ENCODE assay signal across 17 mouse cellular contexts in genomic region chr11:94704472-94704871, GRCm38 (mm10). TPM values are rescaled to one million over a fixed set of nuclear protein-coding genes. Genes with fewer than 3 reads are reported as not detected.
DNase-seq lines count a peak whose midpoint lies in the region; ATAC-seq lines count a peak whose summit lies in the region.
"Had no signal": no experiment of that assay in that cellular context is flagged by ENCODE, and none has a peak within 500 bp of the region (broad histone marks: within the 10 kb centered on the region; RNA-seq: fewer than 3 reads in every experiment).

TSS of gene Gm11541 (minus strand) at chr11:94704499.

- peak within 1 kb of the TSS; percentile 48; the same call in 1 of the 2 replicates for H3K27ac ChIP-seq in kidney, embryonic 15.5 days
- H3K27ac ChIP-seq in limb, embryonic 15.5 days = no peak within 1 kb of the TSS
- H3K27ac ChIP-seq: forebrain, embryonic 10.5 days; layer of hippocampus, adult 2 months; liver, embryonic 12.5 days had no signal

- 69% methylated on average over 5 of the region's 5 CpGs for WGBS in kidney, embryonic 15.5 days
- WGBS in limb, embryonic 15.5 days = 66% methylated on average over 5 of the region's 5 CpGs

- no peak within 1 kb of the TSS for H3K4me2 ChIP-seq in kidney, embryonic 15.5 days
- no peak within 1 kb of the TSS for H3K4me2 ChIP-seq in limb, embryonic 15.5 days
- H3K4me2 ChIP-seq: liver, embryonic 12.5 days had no signal

- no peak within 1 kb of the TSS for H3K9ac ChIP-seq in kidney, embryonic 15.5 days
- no peak within 1 kb of the TSS for H3K9ac ChIP-seq in limb, embryonic 15.5 days
- H3K9ac ChIP-seq: liver, embryonic 12.5 days had no signal

- peak; percentile 80 to 86 for DNase-seq in cerebellum, postnatal 10 days
- DNase-seq in cerebellum, adult 11-12 months = no peak
- DNase-seq in kidney, adult 18-20 months = no peak
- DNase-seq in lung, postnatal 10 days = peak; percentile 43
- no peak for DNase-seq in lung, postnatal 36 days
- no peak for DNase-seq in urinary bladder, postnatal 25 days (ENCODE audit: low spot score)
- DNase-seq: cerebellum, adult 9-11 months; heart, adult 11 months; right cerebral cortex, postnatal 25 days had no signal

- 0 out of 2 replicates have a peak, but pooled peaks cover 4% of the 10 kb centered on the region for H3K27me3 ChIP-seq in kidney, embryonic 15.5 days
- peaks cover 6% of the 10 kb centered on the region; the same call in 1 of the 2 replicates for H3K27me3 ChIP-seq in limb, embryonic 15.5 days

- no peak within 1 kb of the TSS for H3K4me3 ChIP-seq in kidney, embryonic 15.5 days (replicated peaks)
- no peak within 1 kb of the TSS for H3K4me3 ChIP-seq in limb, embryonic 15.5 days
- H3K4me3 ChIP-seq: forebrain, embryonic 10.5 days; layer of hippocampus, adult 2 months; liver, embryonic 12.5 days; megakaryocyte, embryonic 14.5 days had no signal

- peaks cover 19% of the 10 kb centered on the region for H3K4me1 ChIP-seq in kidney, embryonic 15.5 days
- peaks cover 5% of the 10 kb centered on the region; the same call in 1 of the 2 replicates for H3K4me1 ChIP-seq in limb, embryonic 15.5 days
- H3K4me1 ChIP-seq: liver, embryonic 12.5 days had no signal

- H3K36me3 ChIP-seq in kidney, embryonic 15.5 days = no peaks in the 10 kb centered on the region
- H3K36me3 ChIP-seq in limb, embryonic 15.5 days = no peaks in the 10 kb centered on the region
- H3K36me3 ChIP-seq: forebrain, embryonic 10.5 days; liver, embryonic 12.5 days had no signal

- no peaks in the 10 kb centered on the region for H3K9me3 ChIP-seq in kidney, embryonic 15.5 days (replicated peaks)
- H3K9me3 ChIP-seq in limb, embryonic 15.5 days = no peaks in the 10 kb centered on the region
- H3K9me3 ChIP-seq: forebrain, embryonic 10.5 days; liver, embryonic 12.5 days had no signal

- ATAC-seq in kidney, embryonic 15.5 days (replicated peaks; ENCODE audit: low FRiP score) = 0 out of 2 replicates have a peak, but pooled peaks have one; percentile 22
- 0 out of 2 replicates have a peak, but pooled peaks have one; percentile 7 for ATAC-seq in limb, embryonic 15.5 days (ENCODE audit: insufficient number of reproducible peaks, low FRiP score, low TSS enrichment, low read depth)
- ATAC-seq: activated CD4-positive, CD25-positive, alpha-beta regulatory T cell, adult 4 months; liver, embryonic 12.5 days had no signal

RNA-seq across cellular contexts. Expression of gene Gm11541, which starts in this region (rescaled TPM):
- 0.53 and 0.63 TPM in 2 replicates for polyA plus RNA-seq in kidney, embryonic 15.5 days (2015; fragmentation: Nextera tagmentation; extraction: Ambion mirVana)
- 0.19 and 0.27 TPM in 2 replicates for polyA plus RNA-seq in limb, embryonic 15.5 days (2015; fragmentation: Nextera tagmentation; extraction: Ambion mirVana)
- polyA plus RNA-seq: activated CD4-positive, CD25-positive, alpha-beta regulatory T cell, adult 4 months; forebrain, embryonic 10.5 days; heart, embryonic 16.5 days; liver, embryonic 12.5 days had no signal

Comparison
In these comparisons a context has a peak if more than half of its experiments do, and no peak if none do; other contexts are left out.
1. DNase-seq: peak in cerebellum, postnatal 10 days (2 of 2) and lung, postnatal 10 days (single experiment); none in cerebellum, adult 11-12 months (single experiment), kidney, adult 18-20 months (single experiment), lung, postnatal 36 days (single experiment) and urinary bladder, postnatal 25 days (single experiment).
2. Peak in ATAC-seq and H3K27ac ChIP-seq in kidney, embryonic 15.5 days; RNA of the gene not detected or under 1 TPM.
3. Peak in ATAC-seq in limb, embryonic 15.5 days; RNA of the gene not detected or under 1 TPM.